Mouse (Mus musculus) megakaryocyte, embryonic 14.5 days (primary cell): ENCODE results near the gene Cand1.

Experiments
- FLI1 ChIP-seq: IDR thresholded peaks from 2 replicates; pipeline ENCODE4 v1.6.1; 2012; ENCODE audit warnings: low read length, inconsistent platforms, mixed read lengths
- GATA1 ChIP-seq: IDR thresholded peaks from 3 replicates; pipeline ENCODE4 v1.6.1; 2012; ENCODE audit warnings: mixed read lengths, low read length, inconsistent platforms, borderline replicate concordance

GRCm38 (mm10) chr10:119198186-119198880 lies 41.5 kb downstream of the Cand1 start:
- TF ChIP-seq GATA1 (no peak), FLI1 (no peak)
